Mouse (Mus musculus): ENCODE data around the gene Hoxd3. TPM values are rescaled to one million over a fixed set of nuclear protein-coding genes. Genes with fewer than 3 reads are reported as not detected.

Hoxd3 gene
- polyA plus RNA-seq, 1 experiment from 2014 or later: 1.9 TPM

- WGBS: 10% methylated on average over 27 of the region's 27 CpGs
- Histone ChIP-seq H3K4me2 (replicated peaks) (peak overlapping the region; percentile 39; the same call in 1 of the 2 replicates), H3K9ac (no peak overlapping the region), H3K4me3 (replicated peaks) (no peak overlapping the region), H3K36me3 (no peaks in the 10 kb centered on the region), H3K9me3 (replicated peaks) (no peaks in the 10 kb centered on the region), H3K27me3 (peaks cover 96% of the 10 kb centered on the region), H3K4me1 (peaks cover 27% of the 10 kb centered on the region), H3K27ac (replicated peaks) (no peak overlapping the region)
- no peak for ATAC-seq (ENCODE audit: insufficient number of reproducible peaks, low FRiP score, low TSS enrichment, low read depth)
These were observed 23.5 kb downstream of the Hoxd3 start for GRCm38 (mm10) chr2:74734996-74735811.

GRCm38 (mm10) chr2:74735851-74736687 is 24.3 kb downstream of the Hoxd3 start:
- H3K9ac ChIP-seq: no peak overlapping the region
- WGBS: 1% methylated on average over 42 of the region's 42 CpGs
- H3K27me3 ChIP-seq: peaks cover 95% of the 10 kb centered on the region
- no peaks in the 10 kb centered on the region for H3K9me3 ChIP-seq (replicated peaks)
- no peak overlapping the region for H3K27ac ChIP-seq (replicated peaks)
- 0 out of 2 replicates have a peak, but pooled peaks have one; percentile 21 for ATAC-seq (ENCODE audit: insufficient number of reproducible peaks, low FRiP score, low TSS enrichment, low read depth)
- no peaks in the 10 kb centered on the region for H3K36me3 ChIP-seq
- peak overlapping the region; percentile 39 for H3K4me2 ChIP-seq (replicated peaks)
- peak overlapping the region; percentile 24 for H3K4me3 ChIP-seq (replicated peaks)
- peaks cover 31% of the 10 kb centered on the region for H3K4me1 ChIP-seq

GRCm38 (mm10) chr2:74736688-74737577 is 25.2 kb downstream of the Hoxd3 start:
- no peak overlapping the region for H3K4me2 ChIP-seq (replicated peaks)
- H3K27ac ChIP-seq (replicated peaks): no peak overlapping the region
- H3K4me3 ChIP-seq (replicated peaks): peak overlapping the region; percentile 24; the same call in 1 of the 2 replicates
- WGBS: 4% methylated on average over 15 of the region's 15 CpGs
- H3K9me3 ChIP-seq (replicated peaks): no peaks in the 10 kb centered on the region
- H3K27me3 ChIP-seq: peaks cover 96% of the 10 kb centered on the region
- no peak overlapping the region for H3K9ac ChIP-seq
- H3K4me1 ChIP-seq: peaks cover 31% of the 10 kb centered on the region
- no peaks in the 10 kb centered on the region for H3K36me3 ChIP-seq
- no peak for ATAC-seq (ENCODE audit: insufficient number of reproducible peaks, low FRiP score, low TSS enrichment, low read depth)

- no peak overlapping the region for H3K9ac ChIP-seq
- no peaks in the 10 kb centered on the region for H3K36me3 ChIP-seq
- no peak overlapping the region for H3K4me3 ChIP-seq (replicated peaks)
- peaks cover 29% of the 10 kb centered on the region for H3K4me1 ChIP-seq
- ATAC-seq (ENCODE audit: insufficient number of reproducible peaks, low FRiP score, low TSS enrichment, low read depth): no peak
- 7% methylated on average over 7 of the region's 7 CpGs for WGBS
- H3K27ac ChIP-seq (replicated peaks): no peak overlapping the region
- H3K9me3 ChIP-seq (replicated peaks): no peaks in the 10 kb centered on the region
- peaks cover 96% of the 10 kb centered on the region for H3K27me3 ChIP-seq
- no peak overlapping the region for H3K4me2 ChIP-seq (replicated peaks)
These were observed 25.9 kb downstream of the Hoxd3 start for GRCm38 (mm10) chr2:74737578-74738070.

- no peaks in the 10 kb centered on the region for H3K36me3 ChIP-seq
- no peaks in the 10 kb centered on the region for H3K9me3 ChIP-seq (replicated peaks)
- no peak overlapping the region for H3K27ac ChIP-seq (replicated peaks)
- H3K9ac ChIP-seq: no peak overlapping the region
- no peak overlapping the region for H3K4me2 ChIP-seq (replicated peaks)
- H3K27me3 ChIP-seq: peaks cover 97% of the 10 kb centered on the region
- no peak overlapping the region for H3K4me3 ChIP-seq (replicated peaks)
- 6% methylated on average over 20 of the region's 20 CpGs for WGBS
- ATAC-seq (ENCODE audit: insufficient number of reproducible peaks, low FRiP score, low TSS enrichment, low read depth): no peak
- H3K4me1 ChIP-seq: peaks cover 24% of the 10 kb centered on the region
These were observed 27.1 kb downstream of the Hoxd3 start for GRCm38 (mm10) chr2:74738623-74739475.

GRCm38 (mm10) chr2:74739476-74739800 is 27.7 kb downstream of the Hoxd3 start:
- ATAC-seq (ENCODE audit: insufficient number of reproducible peaks, low FRiP score, low TSS enrichment, low read depth): no peak
- H3K4me2 ChIP-seq (replicated peaks): no peak overlapping the region
- peaks cover 24% of the 10 kb centered on the region for H3K4me1 ChIP-seq
- H3K9ac ChIP-seq: no peak overlapping the region
- H3K4me3 ChIP-seq (replicated peaks): no peak overlapping the region
- H3K9me3 ChIP-seq (replicated peaks): no peaks in the 10 kb centered on the region
- WGBS: 16% methylated on average over 2 of the region's 2 CpGs
- no peaks in the 10 kb centered on the region for H3K36me3 ChIP-seq
- H3K27ac ChIP-seq (replicated peaks): no peak overlapping the region
- peaks cover 97% of the 10 kb centered on the region for H3K27me3 ChIP-seq

- no peak overlapping the region for H3K27ac ChIP-seq (replicated peaks)
- 0 out of 2 replicates have a peak overlapping the region, but pooled peaks have one; percentile 32 for H3K4me2 ChIP-seq (replicated peaks)
- H3K36me3 ChIP-seq: no peaks in the 10 kb centered on the region
- no peak overlapping the region for H3K4me3 ChIP-seq (replicated peaks)
- H3K9me3 ChIP-seq (replicated peaks): no peaks in the 10 kb centered on the region
- 5% methylated on average over 14 of the region's 14 CpGs for WGBS
- H3K27me3 ChIP-seq: peaks cover 97% of the 10 kb centered on the region
- ATAC-seq (ENCODE audit: insufficient number of reproducible peaks, low FRiP score, low TSS enrichment, low read depth): no peak
- no peak overlapping the region for H3K9ac ChIP-seq
- peaks cover 24% of the 10 kb centered on the region for H3K4me1 ChIP-seq
These were observed 28.1 kb downstream of the Hoxd3 start for GRCm38 (mm10) chr2:74739869-74740268.

GRCm38 (mm10) chr2:74740311-74741091 is 28.8 kb downstream of the Hoxd3 start:
- ATAC-seq (ENCODE audit: insufficient number of reproducible peaks, low FRiP score, low TSS enrichment, low read depth): no peak
- Histone ChIP-seq H3K4me3 (replicated peaks) (0 out of 2 replicates have a peak overlapping the region, but pooled peaks have one; percentile 11), H3K4me1 (peaks cover 24% of the 10 kb centered on the region), H3K4me2 (replicated peaks) (0 out of 2 replicates have a peak overlapping the region, but pooled peaks have one; percentile 32), H3K9me3 (replicated peaks) (no peaks in the 10 kb centered on the region), H3K27ac (replicated peaks) (no peak overlapping the region), H3K27me3 (peaks cover 97% of the 10 kb centered on the region), H3K9ac (no peak overlapping the region), H3K36me3 (no peaks in the 10 kb centered on the region)
- WGBS: 4% methylated on average over 43 of the region's 43 CpGs

- no peak for ATAC-seq (ENCODE audit: insufficient number of reproducible peaks, low FRiP score, low TSS enrichment, low read depth)
- Histone ChIP-seq H3K4me2 (replicated peaks) (no peak overlapping the region), H3K36me3 (no peaks in the 10 kb centered on the region), H3K4me3 (replicated peaks) (no peak overlapping the region), H3K27me3 (peaks cover 97% of the 10 kb centered on the region), H3K27ac (replicated peaks) (no peak overlapping the region), H3K9me3 (replicated peaks) (no peaks in the 10 kb centered on the region), H3K9ac (no peak overlapping the region), H3K4me1 (peaks cover 18% of the 10 kb centered on the region)
- 37% methylated on average over 2 of the region's 3 CpGs for WGBS
These were observed 29.7 kb downstream of the Hoxd3 start for GRCm38 (mm10) chr2:74741252-74741978.

Measured in embryonic facial prominence, embryonic 15.5 days (tissue).